Mouse (Mus musculus) CH12.LX (cell line): ENCODE data around the gene Sema3f. TPM values are rescaled to one million over a fixed set of nuclear protein-coding genes. Genes with fewer than 3 reads are reported as not detected.

Source experiments
- DNase-seq: peaks from one replicate; pipeline ENCODE4 v3.0.0-alpha.2; 2013; ENCODE audit errors: extremely low read depth
- H3K27ac ChIP-seq: 2 replicates; pipeline ENCODE4 v1.5.1; 2012; ENCODE audit warnings: low read depth, mild to moderate bottlenecking, control low read depth, moderate library complexity; ENCODE audit not compliant: insufficient read depth
- H3K27me3 ChIP-seq: replicated peaks from 2 replicates; pipeline ENCODE3; 2012; ENCODE audit warnings: inconsistent platforms
- H3K36me3 ChIP-seq, 2 experiments: replicated peaks in 1 of 2; 2 replicates each; pipeline versions ENCODE3 to v1.6.1; 2012; ENCODE audit warnings: inconsistent platforms in 1 of 2, low read length in 1 of 2, mild to moderate bottlenecking in 1 of 2, mixed read lengths in 1 of 2, moderate library complexity in 1 of 2; ENCODE audit not compliant: control insufficient read depth in 1 of 2, insufficient read depth in 1 of 2
- H3K4me1 ChIP-seq, 2 experiments: 2 replicates each; pipeline ENCODE4 v1.6.1; 2012; ENCODE audit warnings: inconsistent platforms in 1 of 2, moderate library complexity in 1 of 2; ENCODE audit not compliant: insufficient read depth in 2 of 2, control insufficient read depth in 1 of 2
- H3K4me2 ChIP-seq: 2 replicates; pipeline ENCODE4 v1.6.1; 2012; ENCODE audit warnings: low read depth, mild to moderate bottlenecking, control low read depth; ENCODE audit not compliant: poor library complexity, insufficient read depth, severe bottlenecking
- H3K4me3 ChIP-seq, 3 experiments: fragments of 150-350 bp in 1 of 3; sonication (generic) in 1 of 3; replicated peaks in 1 of 3; 2 replicates each; pipeline versions ENCODE3 to v1.5.1; 2011 to 2012; ENCODE audit warnings: low read depth in 2 of 3, low read length in 2 of 3, mild to moderate bottlenecking in 2 of 3, moderate library complexity in 2 of 3, control low read depth in 1 of 3, improper control_type of control experiment in 1 of 3, inconsistent platforms in 1 of 3, mixed read lengths in 1 of 3; ENCODE audit not compliant: poor library complexity in 1 of 3
- H3K79me2 ChIP-seq: replicated peaks from 2 replicates; pipeline ENCODE4 v1.6.1; 2012; ENCODE audit warnings: mild to moderate bottlenecking, moderate library complexity; ENCODE audit not compliant: control insufficient read depth, poor library complexity, insufficient read depth, severe bottlenecking; ENCODE audit errors: extremely low read depth
- H3K9ac ChIP-seq: 2 replicates; pipeline ENCODE4 v1.6.1; 2012; ENCODE audit warnings: low read depth, mild to moderate bottlenecking, control low read depth, moderate library complexity; ENCODE audit not compliant: insufficient read depth
- H3K9me3 ChIP-seq: replicated peaks from 2 replicates; pipeline ENCODE3; 2012; ENCODE audit warnings: low read length, inconsistent platforms, mixed read lengths
- BHLHE40 ChIP-seq: IDR thresholded peaks from 2 replicates; pipeline ENCODE4 v1.6.1; 2011; ENCODE audit warnings: mild to moderate bottlenecking, low read depth, low read length, improper control_type of control experiment
- CHD2 ChIP-seq: IDR thresholded peaks from 2 replicates; pipeline ENCODE4 v1.6.1; 2011; ENCODE audit warnings: low read length, improper control_type of control experiment
- E2F4 ChIP-seq: IDR thresholded peaks from 2 replicates; pipeline ENCODE4 v1.6.1; 2011; ENCODE audit warnings: low read depth, low read length, improper control_type of control experiment; ENCODE audit not compliant: insufficient replicate concordance
- IRF4 ChIP-seq: IDR thresholded peaks from 2 replicates; pipeline ENCODE4 v1.6.1; 2014; ENCODE audit warnings: low read depth, mild to moderate bottlenecking, inconsistent platforms, low read length, improper control_type of control experiment
- KAT2A ChIP-seq: IDR thresholded peaks from 2 replicates; pipeline ENCODE4 v1.6.1; 2012; ENCODE audit warnings: low read length, improper control_type of control experiment, inconsistent platforms; ENCODE audit not compliant: insufficient replicate concordance
- MAX ChIP-seq: IDR thresholded peaks from 2 replicates; pipeline ENCODE4 v1.6.1; 2011; ENCODE audit warnings: low read length, improper control_type of control experiment
- MYC ChIP-seq: IDR thresholded peaks from 2 replicates; pipeline ENCODE4 v1.6.1; 2011; ENCODE audit warnings: low read depth, mild to moderate bottlenecking, improper control_type of control experiment, low read length
- POLR2A ChIP-seq: IDR thresholded peaks from 2 replicates; pipeline ENCODE4 v1.6.1; 2011; ENCODE audit warnings: low read depth, mild to moderate bottlenecking, improper control_type of control experiment, low read length
- RAD21 ChIP-seq: IDR thresholded peaks from 2 replicates; pipeline ENCODE4 v1.6.1; 2011; ENCODE audit warnings: low read depth, mild to moderate bottlenecking, low read length, improper control_type of control experiment, moderate library complexity
- SMC3 ChIP-seq: IDR thresholded peaks from 2 replicates; pipeline ENCODE4 v1.6.1; 2011; ENCODE audit warnings: low read depth, low read length, improper control_type of control experiment
- TBP ChIP-seq: conservative IDR thresholded peaks from 2 replicates; pipeline ENCODE4 v1.6.1; 2011; ENCODE audit warnings: low read depth, low read length, improper control_type of control experiment
- TCF12 ChIP-seq: IDR thresholded peaks from 2 replicates; pipeline ENCODE4 v1.6.1; 2014; ENCODE audit warnings: low read depth, mild to moderate bottlenecking, inconsistent platforms, low read length, improper control_type of control experiment
- UBTF ChIP-seq: IDR thresholded peaks from 2 replicates; pipeline ENCODE4 v1.6.1; 2012; ENCODE audit warnings: low read depth, mild to moderate bottlenecking, inconsistent platforms, low read length, improper control_type of control experiment, moderate library complexity
- USF2 ChIP-seq: conservative IDR thresholded peaks from 2 replicates; pipeline ENCODE4 v1.6.1; 2011; ENCODE audit warnings: low read depth, low read length, improper control_type of control experiment
- ZC3H11A ChIP-seq: IDR thresholded peaks from 2 replicates; pipeline ENCODE4 v1.6.1; 2012; ENCODE audit warnings: low read depth, mild to moderate bottlenecking, inconsistent platforms, low read length, improper control_type of control experiment
- ZKSCAN1 ChIP-seq: IDR thresholded peaks from 2 replicates; pipeline ENCODE4 v1.6.1; 2012; ENCODE audit warnings: low read depth, inconsistent platforms, low read length, improper control_type of control experiment, borderline replicate concordance
- ZMIZ1 ChIP-seq: IDR thresholded peaks from 2 replicates; pipeline ENCODE4 v1.6.1; 2012; ENCODE audit warnings: low read depth, mild to moderate bottlenecking, inconsistent platforms, low read length, improper control_type of control experiment
- ZNF384 ChIP-seq: IDR thresholded peaks from 2 replicates; pipeline ENCODE4 v1.6.1; 2012; ENCODE audit warnings: low read depth, low read length, improper control_type of control experiment, inconsistent platforms
- dilution Hi-C: fragments of 300-500 bp; cut with MboI; formaldehyde crosslinking; loops from 2 replicates; pipeline ENCODE4 v1.14.3; 2020; ENCODE audit warnings: low sequenced_read_pairs; ENCODE audit not compliant: extremely low pct_unique_long_range_greater_than_20kb, extremely low pct_ligation_motif_present
- in situ Hi-C: fragments of 300-500 bp; cut with MboI; formaldehyde crosslinking; loops from 3 replicates; pipeline ENCODE4 v1.14.3; 2019; ENCODE audit warnings: low sequenced_read_pairs, low pct_ligation_motif_present, low pct_unique_long_range_greater_than_20kb, mixed read lengths
- polyA plus RNA-seq: library from polyadenylated mRNA; unstranded; fragments of >175 nt; gene quantifications from 2 replicates; pipeline ENCODE4 v1.2.1, GENCODE M21; 2012; ENCODE audit warnings: low read depth; ENCODE audit not compliant: insufficient read length
- total RNA-seq, 2 experiments: library from RNA; depleted of rRNA; stranded (reverse); fragments of 300-350 nt in 1 of 2; fragments of >200 nt in 1 of 2; gene quantifications; 2 replicates each; pipeline ENCODE4 v1.2.3; 2012 to 2014

Gene Sema3f
- total and polyA plus RNA-seq, 3 experiments, result 0.24 to 1.1 (median 0.36) TPM

DNA sequence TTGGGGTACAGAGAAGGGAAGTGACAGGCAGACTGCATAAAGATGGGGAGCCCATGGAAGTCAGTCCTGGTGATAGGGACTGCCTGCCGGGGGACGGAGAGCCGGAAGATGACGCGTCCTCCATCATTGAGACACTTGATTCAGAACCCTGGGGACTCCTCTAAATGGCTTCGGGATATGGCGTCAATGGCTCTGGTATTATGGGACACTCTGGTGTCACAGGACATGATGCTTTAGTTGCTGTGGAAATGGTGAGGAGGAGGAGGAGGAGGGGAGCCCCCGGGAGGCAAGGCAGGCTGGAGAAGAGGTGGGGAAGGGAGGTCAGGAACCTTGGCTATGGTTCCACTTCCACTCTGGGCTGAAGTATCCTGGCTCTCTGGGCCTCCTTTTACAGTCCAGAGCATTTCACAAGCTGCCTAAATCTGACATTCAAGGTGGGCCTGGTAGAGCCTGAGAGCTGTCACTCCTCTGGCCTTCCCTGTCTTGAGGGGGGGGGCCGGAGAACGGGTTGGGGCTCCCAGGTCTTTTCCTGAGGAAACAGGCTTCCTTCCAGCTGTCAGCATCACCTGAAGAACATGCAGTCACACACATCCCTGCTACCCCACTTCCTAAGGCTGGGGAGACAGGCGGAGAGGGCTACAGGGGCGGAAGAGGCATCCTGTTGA lies 14.7 kb downstream of the Sema3f start:
- no peaks in the 10 kb centered on the region for H3K79me2 ChIP-seq
- H3K4me2 ChIP-seq, result no peak overlapping the region
- peaks cover 71% of the 10 kb centered on the region for H3K27me3 ChIP-seq
- in situ Hi-C loops, result no loop called here
- H3K36me3 ChIP-seq, result no peaks in the 10 kb centered on the region
- no peaks in the 10 kb centered on the region for H3K9me3 ChIP-seq
- H3K4me3 ChIP-seq, result no peak overlapping the region
- peaks cover 8 to 39% of the 10 kb centered on the region in 2 experiments for H3K4me1 ChIP-seq
- H3K27ac ChIP-seq, result no peak overlapping the region
- dilution Hi-C loops, result no loop called here
- no peak overlapping the region for H3K9ac ChIP-seq
- TF ChIP-seq RAD21 (no peak), SMC3 (no peak), UBTF (no peak), MYC (no peak)
- TF ChIP-seq, all 38 proteins: peak for 0
- DNase-seq, result no peak

DNA sequence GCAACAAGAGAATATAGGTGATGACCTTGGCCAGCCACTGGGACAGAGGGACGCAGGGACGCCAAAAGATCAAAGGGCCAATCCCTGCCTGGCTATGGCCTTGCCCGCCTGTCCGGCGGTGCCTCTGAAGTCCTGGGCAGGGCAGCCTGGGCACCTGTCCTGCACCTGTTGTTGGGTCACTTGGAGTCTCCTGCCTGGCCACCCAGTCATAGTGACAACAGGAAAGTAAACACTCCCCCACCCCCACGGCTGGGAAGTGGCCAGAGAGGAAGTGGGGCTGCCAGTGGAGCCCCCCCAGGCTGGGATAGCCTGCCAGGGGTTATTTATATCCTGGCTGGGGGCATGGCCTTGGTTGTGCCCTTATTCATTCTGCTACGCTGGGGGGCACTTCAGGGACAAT lies 15.6 kb downstream of the Sema3f start:
- no peak for DNase-seq
- in situ Hi-C loops, result no loop called here
- dilution Hi-C loops, result no loop called here
- Histone ChIP-seq H3K27me3 (peaks cover 71% of the 10 kb centered on the region), H3K4me2 (no peak overlapping the region), H3K79me2 (no peaks in the 10 kb centered on the region), H3K36me3 (no peaks in the 10 kb centered on the region), H3K4me3 (no peak overlapping the region), H3K27ac (no peak overlapping the region), H3K4me1 (peaks cover 11 to 36% of the 10 kb centered on the region in 2 experiments), H3K9me3 (no peaks in the 10 kb centered on the region), H3K9ac (no peak overlapping the region)
- no peak for TF ChIP-seq TBP

DNA sequence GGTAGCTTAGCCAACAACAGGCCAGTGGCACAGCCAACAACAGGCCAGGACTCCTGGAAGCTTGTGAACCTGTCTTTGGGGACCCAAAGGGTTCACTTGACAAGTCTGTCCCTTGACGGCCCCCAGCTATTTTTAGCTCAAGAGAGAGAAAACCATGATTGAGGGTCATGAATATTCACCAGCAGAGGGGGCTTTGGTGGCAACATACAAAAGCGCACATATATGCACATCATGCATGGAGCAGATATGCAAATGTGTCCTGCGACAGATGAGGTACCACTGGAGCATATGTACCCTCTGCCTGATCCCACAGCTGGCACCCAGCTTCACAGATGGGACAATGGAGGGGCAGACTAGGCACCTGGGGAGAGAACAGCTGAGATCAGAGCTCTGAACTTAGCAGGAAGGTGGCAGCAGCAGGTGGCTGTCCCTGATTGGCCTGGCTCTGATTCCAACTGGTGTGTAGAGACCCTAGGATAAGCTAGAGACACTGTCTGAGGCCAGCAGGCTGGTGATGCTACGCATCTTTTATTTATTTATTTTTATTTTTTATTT lies 16.8 kb downstream of the Sema3f start:
- no peak overlapping the region for H3K4me2 ChIP-seq
- H3K79me2 ChIP-seq, result no peaks in the 10 kb centered on the region
- no peaks in the 10 kb centered on the region for H3K36me3 ChIP-seq
- no peak overlapping the region for H3K27ac ChIP-seq
- no peak for TF ChIP-seq IRF4
- TF ChIP-seq ZC3H11A, result no peak
- no peak for TF ChIP-seq E2F4
- no peak for TF ChIP-seq POLR2A
- no peak for TF ChIP-seq CHD2
- TF ChIP-seq RAD21, result no peak
- TF ChIP-seq ZNF384, result no peak
- no peak for TF ChIP-seq ZMIZ1
- no peak for TF ChIP-seq USF2
- TF ChIP-seq BHLHE40, result no peak
- no peak for TF ChIP-seq ZKSCAN1
- no peak for TF ChIP-seq MAX
- TF ChIP-seq TBP, result no peak
- no peak for TF ChIP-seq KAT2A
- TF ChIP-seq TCF12, result no peak
- TF ChIP-seq, all 38 proteins: peak for 0
- peaks cover 11 to 36% of the 10 kb centered on the region in 2 experiments for H3K4me1 ChIP-seq
- H3K9me3 ChIP-seq, result no peaks in the 10 kb centered on the region
- dilution Hi-C loops, result no loop called here
- no peak overlapping the region for H3K9ac ChIP-seq
- no peak for DNase-seq
- H3K27me3 ChIP-seq, result peaks cover 71% of the 10 kb centered on the region
- no peak overlapping the region for H3K4me3 ChIP-seq
- in situ Hi-C loops, result no loop called here
